ENCODE assay signal across 27 mouse cellular contexts in genomic region chr16:94655083-94655482, GRCm38 (mm10).
DNase-seq lines count a peak whose midpoint lies in the region; ATAC-seq and TF ChIP-seq lines count a peak whose summit lies in the region.
"Had no signal": no experiment of that assay in that cellular context is flagged by ENCODE, and none has a peak within 500 bp of the region (broad histone marks: within the 10 kb centered on the region; RNA-seq: fewer than 3 reads in every experiment).

No protein-coding gene starts in this region.

- H3K27me3 ChIP-seq in forebrain, embryonic 13.5 days: no peaks in the 10 kb centered on the region
- H3K27me3 ChIP-seq in forebrain, postnatal 0 days (ENCODE audit: insufficient read depth, low read length): no peaks in the 10 kb centered on the region
- H3K27me3 ChIP-seq in neural tube, embryonic 15.5 days (replicated peaks): no peaks in the 10 kb centered on the region
- H3K27me3 ChIP-seq: hindbrain, embryonic 15.5 days; kidney, embryonic 15.5 days; limb, embryonic 15.5 days had no signal

- no peak overlapping the region for H3K4me2 ChIP-seq in forebrain, embryonic 13.5 days
- H3K4me2 ChIP-seq in forebrain, postnatal 0 days (ENCODE audit: low read depth): no peak overlapping the region
- H3K4me2 ChIP-seq in neural tube, embryonic 15.5 days: no peak overlapping the region
- H3K4me2 ChIP-seq: hindbrain, embryonic 15.5 days; kidney, embryonic 15.5 days; limb, embryonic 15.5 days had no signal

- no peak overlapping the region for H3K27ac ChIP-seq in forebrain, embryonic 13.5 days
- H3K27ac ChIP-seq in forebrain, postnatal 0 days (ENCODE audit: low read depth, low read length): no peak overlapping the region
- no peak overlapping the region for H3K27ac ChIP-seq in neural tube, embryonic 15.5 days (replicated peaks)
- H3K27ac ChIP-seq: hindbrain, embryonic 10.5 days; hindbrain, embryonic 15.5 days; kidney, embryonic 15.5 days; left cerebral cortex, adult 2 months; limb, embryonic 15.5 days; liver, embryonic 14.5 days; macrophage; midbrain, embryonic 10.5 days had no signal

- peak; percentile 62; the same call in 1 of the 2 replicates for ATAC-seq in forebrain, embryonic 13.5 days
- no peak for ATAC-seq in forebrain, postnatal 0 days
- no peak for ATAC-seq in neural tube, embryonic 15.5 days (ENCODE audit: low FRiP score)

- H3K9me3 ChIP-seq in forebrain, embryonic 13.5 days (replicated peaks): no peaks in the 10 kb centered on the region
- no peaks in the 10 kb centered on the region for H3K9me3 ChIP-seq in forebrain, postnatal 0 days (ENCODE audit: low read length)
- no peaks in the 10 kb centered on the region for H3K9me3 ChIP-seq in neural tube, embryonic 15.5 days (replicated peaks)
- H3K9me3 ChIP-seq: G1E; hindbrain, embryonic 10.5 days; hindbrain, embryonic 15.5 days; kidney, embryonic 15.5 days; limb, embryonic 15.5 days; midbrain, embryonic 10.5 days had no signal

- WGBS in forebrain, embryonic 13.5 days: 68% methylated on average over 6 of the region's 6 CpGs
- WGBS in forebrain, postnatal 0 days: 45% methylated on average over 6 of the region's 6 CpGs
- WGBS in neural tube, embryonic 15.5 days: 33% methylated on average over 6 of the region's 6 CpGs

- H3K4me3 ChIP-seq in forebrain, embryonic 13.5 days: no peak overlapping the region
- no peak overlapping the region for H3K4me3 ChIP-seq in forebrain, postnatal 0 days (ENCODE audit: low read depth, low read length)
- H3K4me3 ChIP-seq in neural tube, embryonic 15.5 days (replicated peaks): no peak overlapping the region
- H3K4me3 ChIP-seq: hindbrain, embryonic 10.5 days; hindbrain, embryonic 15.5 days; kidney, embryonic 15.5 days; left cerebral cortex, adult 2 months; limb, embryonic 15.5 days; midbrain, embryonic 10.5 days had no signal

- DNase-seq in forebrain, postnatal 0 days: no peak
- DNase-seq in heart, adult 11 months: peak; percentile 24
- DNase-seq in heart, adult 9 months (ENCODE audit: low spot score in 2 of 2): no peak
- peak; percentile 8 for DNase-seq in neural tube, embryonic 10.5 days (ENCODE audit: extremely low spot score, low spot score)
- DNase-seq in layer of hippocampus, adult 9-10 months (ENCODE audit: low spot score): no peak
- DNase-seq: adrenal gland, adult 8-10 months; cerebellum, adult 8-10 months; cerebellum, postnatal 25 days; heart, postnatal 14 days; kidney, adult 18-20 months; kidney, postnatal 25 days; lung, adult 2 months; lung, postnatal 10 days; right cerebral cortex, postnatal 4 days; thymus, adult 2 months; thymus, postnatal 4 days had no signal

- peaks cover 2% of the 10 kb centered on the region for H3K36me3 ChIP-seq in forebrain, embryonic 13.5 days (ENCODE audit: poor library complexity, severe bottlenecking)
- H3K36me3 ChIP-seq in forebrain, postnatal 0 days (ENCODE audit: insufficient read depth): no peaks in the 10 kb centered on the region
- H3K36me3 ChIP-seq in neural tube, embryonic 15.5 days: 0 out of 2 replicates have a peak, but pooled peaks cover under 1% of the 10 kb centered on the region

- H3K9ac ChIP-seq in forebrain, embryonic 13.5 days: no peak overlapping the region
- H3K9ac ChIP-seq in forebrain, postnatal 0 days: no peak overlapping the region
- no peak overlapping the region for H3K9ac ChIP-seq in neural tube, embryonic 15.5 days (replicated peaks)
- H3K9ac ChIP-seq: hindbrain, embryonic 15.5 days; kidney, embryonic 15.5 days; limb, embryonic 15.5 days; liver, embryonic 14.5 days had no signal

- no peak for TF ChIP-seq CTCF in forebrain, postnatal 0 days (IDR thresholded peaks at IDR 0.05; ENCODE audit: low read depth)

- H3K4me1 ChIP-seq in forebrain, embryonic 13.5 days: peaks cover 42% of the 10 kb centered on the region
- 0 out of 2 replicates have a peak, but pooled peaks cover 3% of the 10 kb centered on the region for H3K4me1 ChIP-seq in forebrain, postnatal 0 days (ENCODE audit: insufficient read depth)
- H3K4me1 ChIP-seq in neural tube, embryonic 15.5 days: peaks cover 36% of the 10 kb centered on the region

Comparison
In these comparisons a context has a peak if more than half of its experiments do, and no peak if none do; other contexts are left out.
1. DNase-seq: peak in heart, adult 11 months (single experiment) and neural tube, embryonic 10.5 days (single experiment); none in forebrain, postnatal 0 days (single experiment), heart, adult 9 months (0 of 2) and layer of hippocampus, adult 9-10 months (single experiment).